Mouse (Mus musculus) bone marrow, adult 2 months (tissue): ENCODE measurements around the gene Tjap1. TPM values are rescaled to one million over a fixed set of nuclear protein-coding genes. Genes with fewer than 3 reads are reported as not detected.
A peak's percentile ranks its signal among the peaks of the same experiment; 100 is the strongest.

Source experiments
- H3K27ac ChIP-seq: fragments of 200-500 bp; 2 replicates; pipeline ENCODE4 v1.5.1; 2012; ENCODE audit warnings: low read depth, mild to moderate bottlenecking, control low read depth, inconsistent platforms, low read length; ENCODE audit not compliant: control insufficient read depth, poor library complexity, insufficient read depth
- H3K4me1 ChIP-seq: fragments of 200-500 bp; 2 replicates; pipeline ENCODE4 v1.6.1; 2011; ENCODE audit warnings: low read length; ENCODE audit not compliant: control insufficient read depth, insufficient read depth
- H3K4me3 ChIP-seq: fragments of 200-500 bp; replicated peaks from 2 replicates; pipeline ENCODE3; 2011; ENCODE audit warnings: mild to moderate bottlenecking, low read depth, low read length, control low read depth; ENCODE audit not compliant: control insufficient read depth
- CTCF ChIP-seq: fragments of 200-500 bp; IDR thresholded peaks from 2 replicates; pipeline ENCODE4 v1.5.1; 2011; ENCODE audit warnings: low read length, control low read depth; ENCODE audit not compliant: control insufficient read depth, insufficient read depth
- POLR2A ChIP-seq: fragments of 200-500 bp; IDR thresholded peaks from 2 replicates; pipeline ENCODE4 v1.6.1; 2011; ENCODE audit warnings: low read depth, mild to moderate bottlenecking, control low read depth, low read length, borderline replicate concordance; ENCODE audit not compliant: control insufficient read depth
- WGBS: fragments of 180-500 bp; shearing (Covaris S2); methylation state at CpG from one replicate; pipeline ENCODE4 v1.1.7; 2018; 5-methylcytosine and 5-hydroxymethylcytosine counted together
- polyA plus RNA-seq: library from polyadenylated mRNA; stranded (reverse); fragments of >200 nt; gene quantifications from 2 replicates; pipeline ENCODE4 v1.2.4, GENCODE M21; 2011; ENCODE audit warnings: low replicate concordance; ENCODE audit not compliant: missing spikeins, insufficient read depth, insufficient read length

Gene Tjap1
- 20.0 and 28.9 TPM in 2 replicates for polyA plus RNA-seq

- H3K4me1 ChIP-seq: peaks cover 1% of the 10 kb centered on the region; the same call in 1 of the 2 replicates
- peak within 1 kb of the TSS; percentile 48; the same call in 1 of the 2 replicates for H3K27ac ChIP-seq
- 1% methylated on average over 37 of the region's 37 CpGs for WGBS
- H3K4me3 ChIP-seq: peak within 1 kb of the TSS; percentile 95
- TF ChIP-seq CTCF: no peak
- TF ChIP-seq POLR2A: peak; percentile 45; the same call in 1 of the 2 replicates
These were observed at the start of gene Tjap1 for GRCm38 (mm10) chr17:46282483-46283123. Tjap1 (minus strand) TSS chr17:46283026.

- no peak overlapping the region for H3K4me3 ChIP-seq
- no peak overlapping the region for H3K27ac ChIP-seq
- TF ChIP-seq POLR2A: no peak
- TF ChIP-seq CTCF: no peak
- 68% methylated on average over 6 of the region's 6 CpGs for WGBS
- H3K4me1 ChIP-seq: no peaks in the 10 kb centered on the region; the same call in 1 of the 2 replicates
These were observed 45.9 kb upstream of the Tjap1 start for GRCm38 (mm10) chr17:46328723-46329122.

- TF ChIP-seq CTCF (peak; percentile 15; the same call in 1 of the 2 replicates), POLR2A (peak; percentile 91; the same call in 1 of the 2 replicates)
- Histone ChIP-seq H3K4me3 (peak within 1 kb of the TSS; percentile 92), H3K4me1 (no peaks in the 10 kb centered on the region; the same call in 1 of the 2 replicates), H3K27ac (peak within 1 kb of the TSS; percentile 84)
- under 1% methylated on average over 40 of the region's 40 CpGs for WGBS
These were observed 45.2 kb upstream of the Tjap1 start, which contains the start of gene Abcc10 for GRCm38 (mm10) chr17:46327906-46328534. Abcc10 (minus strand) TSS chr17:46328352.

- Histone ChIP-seq H3K27ac (peak overlapping the region; percentile 84), H3K4me1 (no peaks in the 10 kb centered on the region; the same call in 1 of the 2 replicates), H3K4me3 (peak overlapping the region; percentile 92)
- WGBS: 4% methylated on average over 27 of the region's 27 CpGs
- TF ChIP-seq CTCF (no peak), POLR2A (no peak)
These were observed 44.6 kb upstream of the Tjap1 start for GRCm38 (mm10) chr17:46327413-46327905.

- TF ChIP-seq POLR2A: no peak
- TF ChIP-seq CTCF: no peak
- Histone ChIP-seq H3K27ac (no peak overlapping the region), H3K4me1 (no peaks in the 10 kb centered on the region), H3K4me3 (no peak overlapping the region)
- WGBS: 87% methylated on average over 14 of the region's 14 CpGs
These were observed 39.4 kb upstream of the Tjap1 start for GRCm38 (mm10) chr17:46322046-46322823.

- WGBS: 83% methylated on average over 6 of the region's 6 CpGs
- Histone ChIP-seq H3K4me1 (no peaks in the 10 kb centered on the region), H3K27ac (no peak overlapping the region), H3K4me3 (no peak overlapping the region)
- no peak for TF ChIP-seq POLR2A
- TF ChIP-seq CTCF: no peak
These were observed 37.7 kb upstream of the Tjap1 start for GRCm38 (mm10) chr17:46320492-46320891.

- no peaks in the 10 kb centered on the region for H3K4me1 ChIP-seq
- no peak overlapping the region for H3K27ac ChIP-seq
- H3K4me3 ChIP-seq: no peak overlapping the region
- 72% methylated on average over 10 of the region's 10 CpGs for WGBS
- TF ChIP-seq POLR2A: no peak
These were observed 33.0 kb upstream of the Tjap1 start for GRCm38 (mm10) chr17:46315813-46316212.
